Mouse (Mus musculus) gastrocnemius, adult 8-10 months (tissue): ENCODE measurements around the gene Supt20. TPM values are rescaled to one million over a fixed set of nuclear protein-coding genes. Genes with fewer than 3 reads are reported as not detected.

ENCODE experiments used
- DNase-seq, 2 experiments: peaks; one replicate each; pipeline ENCODE4 v3.0.0; 2022; ENCODE audit warnings: low spot score in 2 of 2
- total RNA-seq, 4 experiments: library from RNA; stranded (reverse); gene quantifications; 2 replicates each; pipeline ENCODE4 v1.2.4; 2022

Gene Supt20
- 10 to 100 TPM in 2 of 4 experiments, 1 to 10 TPM in 2; 9.0 to 13.8 (median 10.8) TPM for total RNA-seq

DNA sequence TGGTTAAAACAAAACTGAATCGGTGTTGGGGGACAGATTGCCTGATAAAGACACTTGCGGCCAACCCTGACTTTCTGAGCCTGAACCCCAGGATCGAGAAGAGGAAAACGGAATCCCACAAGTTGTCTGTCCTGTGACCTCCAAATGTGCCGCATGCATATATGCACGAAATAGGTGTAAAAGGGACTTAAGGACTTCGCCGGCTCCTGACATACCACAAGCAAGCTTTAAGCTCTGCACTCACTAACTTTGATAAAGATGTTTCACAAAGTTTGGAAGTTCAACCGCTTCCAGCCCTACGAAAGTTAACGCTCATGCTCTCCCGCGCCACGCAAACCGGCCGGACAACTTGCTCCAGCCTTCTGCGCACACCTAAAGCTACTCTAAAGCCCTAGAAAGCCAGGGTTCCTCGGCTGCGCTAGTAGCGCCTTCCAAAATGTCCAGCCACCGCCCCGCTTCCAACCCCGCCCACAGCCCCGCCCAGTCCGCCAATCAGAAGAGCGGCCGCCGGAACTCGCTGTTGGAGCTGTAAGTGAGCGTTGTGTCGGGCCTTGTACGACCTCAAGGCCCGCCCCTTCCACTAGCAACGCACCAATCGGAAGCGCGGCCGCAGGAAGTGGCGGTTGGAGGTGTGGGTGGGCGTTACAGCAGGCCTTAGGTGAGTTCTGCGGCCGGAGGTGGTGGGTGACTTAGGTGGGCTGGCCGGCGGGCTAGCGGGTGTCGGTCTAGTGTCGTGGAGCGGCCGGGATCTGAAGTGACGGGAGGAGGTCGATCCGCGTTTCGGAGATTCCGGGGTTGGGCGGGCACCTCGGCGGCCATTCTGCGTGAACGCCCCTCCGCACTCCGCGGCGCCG is at the start of gene Supt20:
Gene Supt20 (plus strand): TSS at position 606 of the 854 bp plus-strand sequence.
- peak; percentile 77 to 89 for DNase-seq

DNA sequence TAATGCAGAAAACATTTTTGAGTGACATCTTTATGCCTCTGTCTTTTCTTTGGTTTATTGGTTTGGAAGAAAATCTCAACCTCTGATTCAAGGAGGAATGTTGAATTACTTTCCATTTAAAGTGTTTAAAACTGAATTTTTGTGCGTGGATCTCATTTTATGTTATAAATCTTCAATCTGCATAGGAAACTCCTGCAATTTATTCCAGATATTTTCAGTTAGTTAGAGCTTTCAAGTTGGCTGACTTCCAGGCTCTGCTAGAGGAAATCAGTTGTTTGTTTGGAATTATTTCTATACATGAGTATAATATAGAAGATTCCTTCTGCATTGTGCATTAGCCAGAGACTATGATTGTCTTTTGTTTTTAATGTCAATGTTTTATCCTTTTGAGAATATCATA is 49.8 kb upstream of the Supt20 start:
- DNase-seq: no peak

DNA sequence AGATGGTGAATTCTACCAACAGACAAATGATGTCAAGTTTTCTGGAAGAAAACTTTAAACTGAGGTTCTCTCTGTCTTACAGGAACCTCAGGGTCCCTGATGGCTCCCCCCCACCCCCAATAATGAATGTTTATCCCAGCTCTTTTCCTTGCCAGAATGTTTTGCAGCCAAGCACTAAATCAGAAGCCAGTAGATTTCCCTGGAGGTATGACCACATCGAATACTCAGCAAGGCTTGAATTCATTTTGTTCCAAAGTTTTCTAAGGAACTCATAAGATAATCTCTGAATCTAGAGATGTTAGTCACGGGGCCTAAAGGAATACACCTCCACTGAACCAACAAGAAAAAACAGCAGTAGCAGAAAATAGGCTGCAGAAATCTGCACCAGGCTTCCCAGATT is 45.0 kb upstream of the Supt20 start:
- DNase-seq: no peak

DNA sequence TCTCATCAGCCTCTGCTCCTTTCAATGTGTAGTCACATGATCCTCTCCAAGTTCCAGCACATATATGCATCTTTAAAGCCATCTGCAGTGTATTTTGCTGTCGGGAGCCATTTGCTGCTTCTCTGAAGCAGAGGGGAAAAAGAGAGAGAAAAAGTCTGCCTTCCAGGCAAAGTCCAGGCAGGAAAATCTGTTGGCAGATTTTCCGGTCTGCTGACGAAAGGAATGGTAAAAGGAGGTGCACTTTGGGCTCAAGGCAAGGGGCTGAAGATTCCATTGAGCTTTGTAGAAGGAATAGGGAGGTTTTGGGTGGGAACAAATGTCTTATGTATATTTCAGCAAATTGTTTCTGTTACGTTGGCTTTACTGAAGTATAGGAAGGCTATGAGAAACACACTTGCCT is 41.0 kb upstream of the Supt20 start:
- no peak for DNase-seq

DNA sequence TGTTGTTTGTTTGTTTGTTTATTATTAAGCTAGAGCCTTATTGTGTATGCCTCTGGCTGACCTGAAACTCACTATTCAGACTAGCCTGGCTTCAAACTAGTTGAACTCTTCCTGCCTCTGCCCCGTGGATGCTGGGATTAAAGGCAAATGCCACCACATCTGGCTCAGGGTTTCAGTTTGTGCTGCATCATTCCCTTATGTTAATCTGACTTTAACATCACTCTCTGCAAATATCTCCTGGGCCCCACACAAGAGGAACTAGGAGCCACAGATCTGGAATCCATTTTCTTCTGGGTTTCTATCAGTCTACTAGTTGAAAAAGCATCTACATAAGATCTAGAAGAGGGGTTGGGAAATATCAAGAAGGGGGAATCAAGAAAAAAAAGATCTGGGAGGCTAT is 38.4 kb upstream of the Supt20 start:
- no peak for DNase-seq

DNA sequence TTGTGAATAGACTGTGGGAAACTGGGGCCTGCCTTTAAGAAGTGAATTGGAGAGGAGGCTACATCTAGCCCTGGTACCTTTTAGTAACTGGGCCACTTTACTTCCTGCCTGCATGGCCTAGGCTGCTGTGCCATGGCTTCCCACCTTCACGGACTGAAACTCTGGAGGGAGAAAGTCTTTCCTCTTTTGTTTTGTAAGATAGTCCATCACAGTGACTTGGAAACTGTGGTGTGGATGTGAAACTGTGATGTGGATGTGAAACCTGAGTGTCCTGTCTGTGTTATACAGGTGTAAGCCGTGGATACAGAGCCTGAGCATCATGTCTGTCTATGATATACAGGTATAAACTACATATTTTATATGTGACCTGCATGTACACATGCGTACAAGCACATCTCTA is 35.5 kb upstream of the Supt20 start:
- no peak for DNase-seq

DNA sequence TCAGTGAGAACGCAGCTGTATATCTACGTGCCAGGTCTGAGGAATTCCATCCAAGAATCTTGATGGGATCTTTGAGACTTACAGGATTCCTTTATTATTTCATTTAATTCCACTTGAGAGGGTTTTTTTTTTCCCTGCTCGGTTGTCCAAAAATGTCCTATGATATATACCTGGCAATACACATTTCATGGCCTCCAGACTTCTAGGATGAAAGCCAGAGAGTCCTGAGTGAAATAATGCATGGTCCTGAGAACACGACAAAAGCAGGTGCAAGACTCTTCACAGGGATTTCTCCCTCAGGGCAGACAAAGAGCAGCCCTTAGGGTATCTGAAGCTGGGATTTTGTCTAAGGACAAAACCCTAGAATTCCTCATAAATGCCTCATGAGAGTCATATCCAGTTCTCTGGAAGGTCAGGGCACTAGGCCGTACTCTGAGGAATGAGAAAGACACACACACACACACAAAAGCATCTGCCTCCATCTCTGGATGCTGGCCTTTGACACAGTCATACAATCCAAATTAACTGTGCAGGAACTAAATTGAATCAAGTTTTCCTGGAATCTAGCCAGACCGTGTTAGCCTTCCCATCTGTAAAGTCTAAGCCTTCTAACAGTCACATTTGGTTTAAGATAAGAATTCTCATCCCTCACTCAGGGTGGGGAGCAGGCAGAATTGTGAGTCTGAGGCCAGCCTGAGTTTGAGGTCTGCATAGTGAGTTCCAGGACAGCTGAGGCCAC is 34.5 kb upstream of the Supt20 start:
- no peak for DNase-seq

DNA sequence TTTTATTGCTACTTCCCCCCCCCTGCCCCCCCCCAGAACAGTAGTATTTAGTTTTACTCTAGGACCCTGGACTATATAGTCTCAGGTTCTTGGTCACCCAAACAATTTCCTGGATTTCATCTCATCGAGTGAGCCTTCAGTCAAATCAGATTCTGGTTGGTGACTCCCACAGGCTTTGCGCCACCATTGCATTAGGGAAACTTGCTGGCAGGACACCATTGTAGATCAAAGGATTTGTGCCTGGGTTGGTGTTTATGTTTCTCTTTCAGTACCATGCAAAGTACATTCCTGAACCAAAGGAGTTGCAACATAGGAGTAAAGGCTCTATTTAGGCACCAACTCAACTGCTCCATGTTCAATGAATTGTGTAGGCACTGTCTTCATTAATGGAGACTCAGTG is 32.9 kb upstream of the Supt20 start:
- no peak for DNase-seq

DNA sequence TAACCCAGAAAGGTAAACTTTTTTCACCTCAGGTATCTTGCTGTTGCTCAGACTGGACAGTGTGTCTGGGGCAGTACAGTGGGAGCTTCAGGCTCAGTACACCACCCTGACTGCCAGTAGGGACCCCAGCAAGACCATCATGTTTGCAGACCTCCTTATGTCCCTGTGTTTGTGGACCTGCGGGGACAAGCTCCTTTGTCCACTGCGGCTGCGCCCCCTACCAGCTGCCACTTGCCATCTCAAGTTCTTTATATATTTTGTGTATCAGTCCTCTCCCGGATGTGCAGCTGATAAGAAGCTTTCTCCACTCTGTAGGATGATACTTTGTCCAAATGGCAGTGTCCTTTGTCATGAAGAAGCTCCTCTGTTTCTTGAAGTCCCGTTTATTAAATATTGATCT is 30.2 kb upstream of the Supt20 start:
- no peak for DNase-seq

DNA sequence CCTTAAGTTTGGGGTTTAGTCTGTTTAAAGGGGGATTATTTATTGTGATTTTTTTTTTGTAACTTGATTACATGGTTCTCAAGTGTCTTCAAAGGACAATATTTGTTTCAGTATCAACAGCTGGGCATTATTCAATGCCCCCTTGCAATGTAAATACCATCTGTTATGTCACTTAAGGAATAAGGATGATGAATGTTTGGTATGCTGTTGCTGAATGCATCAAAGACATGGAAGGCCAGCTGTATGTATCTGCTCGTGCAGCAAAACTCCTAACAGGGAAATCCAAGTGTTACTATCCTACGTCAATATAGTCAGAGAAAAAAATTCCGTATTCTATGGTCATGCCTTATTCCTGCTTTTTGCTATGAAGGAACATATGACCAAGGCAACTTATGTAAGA is 24.5 kb upstream of the Supt20 start:
- no peak for DNase-seq

DNA sequence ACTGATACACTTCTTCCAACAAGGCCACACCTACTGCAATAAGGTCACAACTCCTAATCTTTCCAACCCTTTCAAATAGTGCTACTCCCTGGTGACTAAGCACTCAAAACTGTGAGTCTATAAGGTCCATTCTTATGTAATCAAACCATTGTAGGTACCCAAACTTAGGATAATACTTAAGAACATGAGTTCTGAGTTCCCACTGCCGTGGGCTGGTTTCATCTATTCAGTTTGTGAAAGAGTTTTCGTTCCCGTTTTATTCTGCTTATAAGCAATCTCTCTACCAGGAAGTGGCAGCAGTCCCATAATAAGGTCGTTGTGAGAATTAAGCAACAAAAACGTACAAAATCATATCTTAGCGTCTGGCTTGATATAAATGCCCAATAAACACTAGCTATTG is 23.9 kb upstream of the Supt20 start:
- no peak for DNase-seq

DNA sequence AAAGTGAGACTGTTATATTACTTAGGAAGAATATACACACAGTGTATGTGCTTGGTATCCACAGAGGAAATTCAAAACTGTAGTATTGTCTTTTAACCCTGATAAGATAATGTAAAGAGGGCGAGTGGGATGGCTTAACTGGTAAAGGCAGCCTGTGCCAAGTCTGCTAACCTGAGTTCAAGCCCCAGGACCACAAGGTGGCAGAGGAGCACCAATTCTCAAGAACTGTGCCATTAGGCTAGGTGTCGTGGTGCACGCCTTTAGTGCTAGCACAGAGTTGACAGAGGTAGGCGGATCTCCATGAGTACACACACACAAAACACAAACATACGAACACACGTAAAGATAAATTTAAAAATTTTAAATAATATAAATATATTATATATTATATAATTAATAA is 23.0 kb upstream of the Supt20 start:
- DNase-seq: no peak

DNA sequence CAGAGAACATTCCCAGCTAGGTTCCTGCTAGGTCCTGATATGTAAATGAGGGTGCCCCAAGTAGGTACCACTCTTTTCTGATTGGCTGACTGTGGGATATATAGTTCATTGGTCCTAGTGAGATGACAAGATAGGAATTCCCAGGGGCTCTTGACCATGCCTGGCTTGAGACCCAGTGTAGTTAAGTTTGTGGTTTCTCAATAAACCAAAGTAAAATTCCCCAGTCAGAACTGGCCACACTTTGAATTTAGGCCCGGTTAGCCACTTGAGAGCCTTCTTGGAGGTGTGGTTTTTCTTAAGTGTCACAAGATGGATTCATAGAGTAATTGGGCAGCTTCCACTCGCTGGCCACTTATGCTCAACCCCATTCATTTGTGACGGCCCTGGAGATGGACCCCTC is 20.5 kb upstream of the Supt20 start:
- DNase-seq: no peak

DNA sequence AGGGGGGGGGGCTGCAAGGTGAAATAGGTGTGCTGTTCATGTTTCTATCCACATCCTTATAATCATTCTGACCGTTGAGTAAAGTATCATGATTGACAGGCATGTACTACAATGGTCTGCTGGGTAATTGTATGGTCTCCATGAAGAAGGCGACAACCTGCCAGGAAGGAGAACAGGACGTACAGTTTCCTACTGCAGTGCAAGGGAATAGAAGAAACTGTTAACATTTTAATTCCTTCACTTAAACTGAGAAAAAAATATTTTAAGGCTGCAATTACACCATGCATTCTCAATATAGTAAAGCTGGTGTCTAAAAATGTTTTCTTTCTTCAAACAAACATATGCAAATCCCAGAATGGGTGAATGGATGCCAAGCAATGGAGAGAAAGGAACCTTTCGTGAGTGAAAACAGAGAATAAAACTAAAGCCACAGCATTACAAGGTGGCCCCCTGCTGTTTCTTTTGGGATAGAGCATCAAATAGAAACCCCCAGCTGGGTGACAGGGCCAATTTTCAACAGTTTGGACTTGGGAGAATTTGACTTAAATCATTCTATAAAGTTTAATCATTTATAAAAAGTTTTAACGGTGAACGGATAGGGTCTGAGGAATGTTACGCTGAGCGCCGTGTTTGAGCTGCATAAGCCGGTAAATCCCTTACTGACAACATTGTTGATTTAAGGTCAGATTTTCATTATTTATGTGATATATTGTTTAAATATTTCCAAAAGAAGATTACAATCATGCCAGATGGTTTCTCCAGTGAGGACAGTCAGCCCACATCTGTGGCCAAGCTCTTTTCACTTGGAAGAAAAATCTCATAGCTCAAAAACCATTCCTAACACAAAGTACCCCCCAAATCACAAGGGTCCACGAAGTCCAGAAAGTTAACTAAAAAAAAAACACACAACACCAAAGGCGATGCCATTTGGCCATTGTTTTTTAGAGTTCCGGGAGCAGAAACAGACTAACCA is 19.8 kb upstream of the Supt20 start:
- no peak for DNase-seq

DNA sequence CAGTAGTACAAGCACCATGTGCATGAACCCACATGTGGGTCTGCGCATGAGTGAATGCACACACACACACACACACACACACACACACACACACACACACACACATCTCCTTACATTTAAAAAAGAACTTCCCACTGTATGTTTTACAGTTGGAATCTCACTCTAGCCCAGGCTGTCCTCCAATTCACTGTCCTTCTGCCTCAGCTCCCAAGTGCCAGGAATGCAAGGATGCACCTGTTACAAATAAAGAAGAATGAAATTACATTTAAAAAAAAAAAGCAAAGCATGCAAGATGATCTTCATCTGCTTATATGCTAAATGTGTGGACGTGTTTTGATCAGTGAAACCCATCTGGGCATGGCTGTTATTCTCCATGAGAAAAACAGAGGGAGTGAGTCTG is 15.8 kb upstream of the Supt20 start:
- DNase-seq: no peak

DNA sequence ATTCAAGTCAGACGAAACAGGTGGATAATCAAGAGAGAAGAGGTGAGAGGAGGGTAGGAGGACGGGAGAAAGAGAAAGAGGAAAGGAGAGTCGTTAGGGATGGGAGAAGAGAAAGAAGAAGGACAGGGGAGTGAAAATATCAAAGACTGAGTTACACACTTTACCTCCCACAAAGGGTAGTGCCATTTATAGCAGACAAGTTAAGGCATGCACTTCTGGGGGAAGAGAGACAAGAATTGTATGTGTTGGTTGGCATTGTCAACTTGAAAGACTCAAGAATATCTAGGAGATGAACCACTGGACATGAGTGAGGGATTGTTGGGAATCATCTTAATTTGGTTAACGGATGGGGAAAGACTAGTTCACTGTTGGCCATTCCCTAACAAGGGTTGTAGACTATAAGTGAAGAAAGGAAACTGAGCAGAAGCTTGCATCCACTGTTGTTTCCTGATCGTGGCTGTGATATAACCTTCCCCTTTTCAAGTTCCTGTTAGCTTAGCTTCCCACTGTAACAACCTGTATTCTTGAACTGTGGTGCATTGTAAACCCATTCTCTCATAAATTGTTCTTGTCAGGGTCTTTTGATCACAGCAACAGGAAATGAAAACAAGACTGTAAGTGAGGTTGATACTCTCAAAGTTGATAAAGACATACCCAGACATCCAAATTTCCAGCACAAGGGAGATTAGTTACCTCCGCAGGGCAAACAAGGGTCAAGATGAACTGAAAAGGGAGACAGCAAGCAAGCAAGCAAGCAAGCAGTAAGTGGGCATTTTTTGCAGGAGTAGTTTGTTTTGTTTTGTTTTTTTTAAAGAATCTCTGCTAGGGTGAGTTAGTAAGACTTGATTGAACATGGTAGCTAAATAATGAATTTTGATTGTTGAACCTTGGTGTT is 11.1 kb upstream of the Supt20 start:
- DNase-seq: no peak

DNA sequence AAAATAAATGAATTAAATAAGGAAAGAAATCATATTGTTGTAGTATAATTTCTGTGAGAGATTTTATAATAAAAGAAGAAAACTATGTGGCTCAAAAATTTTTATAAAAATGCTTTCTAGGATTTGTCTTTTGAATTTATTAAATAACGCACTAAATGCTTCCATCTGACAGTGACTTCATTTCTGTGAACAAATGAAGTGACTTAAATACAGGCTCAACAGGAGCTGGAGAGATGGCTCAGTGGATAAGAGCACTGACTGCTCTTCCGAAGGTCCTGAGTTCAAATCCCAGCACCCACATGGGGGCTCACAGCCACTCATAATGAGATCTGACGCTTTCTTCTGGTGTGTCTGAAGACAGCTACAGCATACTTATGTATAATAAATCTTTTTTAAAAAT is 7.4 kb upstream of the Supt20 start:
- DNase-seq: no peak

DNA sequence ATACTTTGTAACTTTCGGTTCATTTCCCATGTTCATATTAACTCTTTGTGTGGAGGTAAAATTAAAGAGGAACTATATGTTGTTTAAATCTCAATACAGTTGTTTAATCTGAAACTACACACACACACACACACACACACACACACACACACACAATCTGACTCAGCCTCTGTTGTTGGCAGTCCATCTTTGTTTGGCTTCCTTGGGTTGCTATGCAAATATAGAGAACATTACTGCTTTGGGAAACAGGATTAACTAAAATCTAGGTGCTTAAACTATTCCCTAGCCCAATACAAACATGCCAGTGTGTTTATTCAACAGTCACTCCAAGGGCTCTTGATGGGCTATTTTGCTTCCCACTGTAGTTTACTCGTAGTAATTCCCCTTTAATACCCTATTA is 5.4 kb upstream of the Supt20 start:
- no peak for DNase-seq

DNA sequence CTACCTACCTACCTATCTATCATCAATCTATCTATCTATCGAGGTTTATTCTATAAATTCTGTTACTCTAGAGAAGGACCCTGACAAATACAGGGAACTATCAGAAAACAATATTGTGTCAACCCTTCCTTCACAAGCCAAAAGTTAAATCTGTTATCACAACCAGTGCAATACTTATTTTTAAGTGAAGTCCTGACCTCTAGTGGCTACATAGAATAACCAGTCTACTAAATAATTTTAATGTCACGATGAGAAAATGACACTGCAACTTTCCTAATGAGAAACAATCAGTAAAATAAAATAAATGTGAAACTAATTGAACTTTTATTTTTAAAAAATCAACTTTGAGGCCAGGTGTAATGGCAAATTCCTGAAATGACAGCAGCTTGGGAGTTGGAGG is 3.5 kb upstream of the Supt20 start:
- DNase-seq: no peak

DNA sequence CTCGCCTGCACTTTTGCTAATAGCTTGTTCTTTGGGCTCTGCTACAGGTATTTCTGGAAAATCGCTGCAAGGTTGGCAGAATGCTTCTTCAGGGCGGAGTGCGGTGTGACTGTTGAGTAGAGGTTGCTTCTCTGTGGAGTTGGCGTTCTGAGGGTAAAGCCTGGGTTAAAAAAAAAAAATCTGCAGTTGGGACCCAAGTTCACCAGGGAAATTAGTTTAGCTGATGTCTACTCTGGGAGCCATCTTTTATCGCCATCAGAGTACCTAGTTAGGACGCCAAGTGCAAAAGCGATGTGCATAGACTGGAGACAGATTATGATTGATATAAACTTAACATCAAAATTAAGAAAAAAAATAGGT is 429 bp downstream of the Supt20 start:
- DNase-seq: no peak
